Mouse (Mus musculus): ENCODE data around the gene Lmna. TPM values are rescaled to one million over a fixed set of nuclear protein-coding genes. Genes with fewer than 3 reads are reported as not detected.

Gene Lmna
- polyA plus RNA-seq, 1 experiment from 2014 or later: 55.7 TPM

MicroRNA genes within 50 kb of the gene (microRNA counts, 519-probe panel; counts per million panel counts)
- not detected for microRNA mmu-miR-1905

Small RNA genes within 50 kb of the gene (microRNA-seq; reads per million reads assigned to microRNA genes)
- gene Mir1905 (not detected), gene Mir7011 (not detected)

Other genes starting within 250 kb of the Lmna start
- gene Gm38392, start 222.7 kb downstream of the Lmna start, polyA plus RNA-seq (2014; fragmentation: Nextera tagmentation; extraction: Ambion mirVana): 0.79 TPM in 1 of 2 replicates, not detected in the other
- gene Tsacc, start 213.0 kb downstream of the Lmna start, polyA plus RNA-seq (2014; fragmentation: Nextera tagmentation; extraction: Ambion mirVana): 15.4 and 20.0 TPM in 2 replicates
- gene Cct3, start 212.8 kb downstream of the Lmna start, polyA plus RNA-seq (2014; fragmentation: Nextera tagmentation; extraction: Ambion mirVana): 603 and 679 TPM in 2 replicates
- gene Glmp, start 184.9 kb downstream of the Lmna start, polyA plus RNA-seq (2014; fragmentation: Nextera tagmentation; extraction: Ambion mirVana): 114 and 138 TPM in 2 replicates
- 3.4 and 5.5 TPM in 2 replicates for gene Tmem79, start 173.8 kb downstream of the Lmna start, polyA plus RNA-seq (2014; fragmentation: Nextera tagmentation; extraction: Ambion mirVana)
- 36.5 and 47.4 TPM in 2 replicates for gene Smg5, start 173.7 kb downstream of the Lmna start, polyA plus RNA-seq (2014; fragmentation: Nextera tagmentation; extraction: Ambion mirVana)
- gene Paqr6, start 145.4 kb downstream of the Lmna start, polyA plus RNA-seq (2014; fragmentation: Nextera tagmentation; extraction: Ambion mirVana): 7.9 and 8.5 TPM in 2 replicates
- 0.28 TPM in 1 of 2 replicates, not detected in the other for gene Bglap3, start 137.2 kb downstream of the Lmna start, polyA plus RNA-seq (2014; fragmentation: Nextera tagmentation; extraction: Ambion mirVana)
- gene Bglap2, start 131.3 kb downstream of the Lmna start, polyA plus RNA-seq (2014; fragmentation: Nextera tagmentation; extraction: Ambion mirVana): not detected in 2 replicates
- 0.57 TPM in 1 of 2 replicates, not detected in the other for gene Bglap, start 125.5 kb downstream of the Lmna start, polyA plus RNA-seq (2014; fragmentation: Nextera tagmentation; extraction: Ambion mirVana)
- 169 and 181 TPM in 2 replicates for gene Pmf1, start 99.6 kb downstream of the Lmna start, polyA plus RNA-seq (2014; fragmentation: Nextera tagmentation; extraction: Ambion mirVana)
- 13.1 and 19.4 TPM in 2 replicates for gene Slc25a44, start 84.8 kb downstream of the Lmna start, polyA plus RNA-seq (2014; fragmentation: Nextera tagmentation; extraction: Ambion mirVana)
- 5.7 and 10.0 TPM in 2 replicates for gene Sema4a, start 48.8 kb downstream of the Lmna start, polyA plus RNA-seq (2014; fragmentation: Nextera tagmentation; extraction: Ambion mirVana)
- 31.6 and 32.2 TPM in 2 replicates for gene Mex3a, start 22.4 kb upstream of the Lmna start, polyA plus RNA-seq (2014; fragmentation: Nextera tagmentation; extraction: Ambion mirVana)
- 14.2 and 16.7 TPM in 2 replicates for gene Rab25, start 38.3 kb upstream of the Lmna start, polyA plus RNA-seq (2014; fragmentation: Nextera tagmentation; extraction: Ambion mirVana)
- 81.7 and 165 TPM in 2 replicates for gene Lamtor2, start 43.1 kb upstream of the Lmna start, polyA plus RNA-seq (2014; fragmentation: Nextera tagmentation; extraction: Ambion mirVana)
- 51.4 and 73.4 TPM in 2 replicates for gene Ubqln4, start 43.8 kb upstream of the Lmna start, polyA plus RNA-seq (2014; fragmentation: Nextera tagmentation; extraction: Ambion mirVana)
- gene Ssr2, start 65.9 kb upstream of the Lmna start, polyA plus RNA-seq (2014; fragmentation: Nextera tagmentation; extraction: Ambion mirVana): 260 and 303 TPM in 2 replicates
- gene Arhgef2, start 96.0 kb upstream of the Lmna start, polyA plus RNA-seq (2014; fragmentation: Nextera tagmentation; extraction: Ambion mirVana): 110 and 127 TPM in 2 replicates
- gene Rxfp4, start 143.2 kb upstream of the Lmna start, polyA plus RNA-seq (2014; fragmentation: Nextera tagmentation; extraction: Ambion mirVana): not detected in 2 replicates
- 58.1 and 103 TPM in 2 replicates for gene Khdc4, start 175.8 kb upstream of the Lmna start, polyA plus RNA-seq (2014; fragmentation: Nextera tagmentation; extraction: Ambion mirVana)
- gene Rit1, start 206.9 kb upstream of the Lmna start, polyA plus RNA-seq (2014; fragmentation: Nextera tagmentation; extraction: Ambion mirVana): 44.7 and 46.4 TPM in 2 replicates